Mouse (Mus musculus) stomach, embryonic 14.5 days (tissue): ENCODE data around the gene Erc1. TPM values are rescaled to one million over a fixed set of nuclear protein-coding genes. Genes with fewer than 3 reads are reported as not detected.

Experiments used
- ATAC-seq: fragments of 200-750 bp; cut with Nextera tagmentation; 2 replicates; pipeline ENCODE4 v1.8.0; 2017; ENCODE audit warnings: low read depth, moderate TSS enrichment; ENCODE audit not compliant: insufficient number of reproducible peaks, insufficient read depth, low FRiP score
- H3K27ac ChIP-seq: fragments of 300-500 bp; sonication (generic); 2 replicates; pipeline ENCODE4 v1.5.1; 2014; ENCODE audit warnings: mild to moderate bottlenecking, low read length, moderate library complexity, mixed read lengths
- H3K27me3 ChIP-seq: fragments of 300-500 bp; sonication (generic); 2 replicates; pipeline ENCODE4 v1.6.1; 2014; ENCODE audit warnings: low read length, control low read depth, mixed read lengths; ENCODE audit not compliant: control insufficient read depth, insufficient read depth
- H3K36me3 ChIP-seq: fragments of 300-500 bp; sonication (generic); 2 replicates; pipeline ENCODE4 v1.6.1; 2014; ENCODE audit warnings: mild to moderate bottlenecking, control low read depth, low read length, moderate library complexity, mixed read lengths; ENCODE audit not compliant: control insufficient read depth, insufficient read depth
- H3K4me1 ChIP-seq: fragments of 300-500 bp; sonication (generic); 2 replicates; pipeline ENCODE4 v1.6.1; 2014; ENCODE audit warnings: low read length, control low read depth, mixed read lengths; ENCODE audit not compliant: control insufficient read depth, insufficient read depth
- H3K4me2 ChIP-seq: fragments of 300-500 bp; sonication (generic); replicated peaks from 2 replicates; pipeline ENCODE4 v1.6.1; 2014; ENCODE audit warnings: low read depth, low read length, control low read depth
- H3K4me3 ChIP-seq: fragments of 300-500 bp; sonication (generic); 2 replicates; pipeline ENCODE4 v1.5.1; 2014; ENCODE audit warnings: low read depth, low read length, control low read depth
- H3K9ac ChIP-seq: fragments of 300-500 bp; sonication (generic); replicated peaks from 2 replicates; pipeline ENCODE4 v1.6.1; 2014; ENCODE audit warnings: low read depth, mild to moderate bottlenecking, control low read depth, low read length, moderate library complexity, mixed read lengths
- H3K9me3 ChIP-seq: fragments of 300-500 bp; sonication (generic); 2 replicates; pipeline ENCODE4 v1.6.1; 2016; ENCODE audit warnings: low read depth, low read length, control low read depth; ENCODE audit not compliant: control insufficient read depth
- WGBS: fragments of 180-500 bp; shearing (Covaris S2); extraction: QIAGEN DNeasy Blood & Tissue Kit; methylation state at CpG from one replicate; pipeline ENCODE4 v1.1.7; 2014; 5-methylcytosine and 5-hydroxymethylcytosine counted together
- polyA plus RNA-seq: library from polyadenylated mRNA; unstranded; fragments of >200 nt; fragmentation: Nextera tagmentation; extraction: Ambion mirVana; gene quantifications from 2 replicates; pipeline ENCODE4 v1.2.1, GENCODE M21; 2014

The Erc1 gene
- polyA plus RNA-seq, 1 experiment from 2014 or later = 27.5 TPM

GRCm38 (mm10) chr6:119680746-119681145 lies 167.2 kb downstream of the Erc1 start:
- Histone ChIP-seq H3K4me3 (no peak overlapping the region), H3K9ac (no peak overlapping the region), H3K9me3 (no peaks in the 10 kb centered on the region), H3K36me3 (no peaks in the 10 kb centered on the region), H3K4me1 (no peaks in the 10 kb centered on the region), H3K27ac (no peak overlapping the region), H3K4me2 (no peak overlapping the region), H3K27me3 (no peaks in the 10 kb centered on the region)
- WGBS = 93% methylated on average over 2 of the region's 2 CpGs
- no peak for ATAC-seq

- whole genome bisulfite sequencing = 92% methylated on average over 7 of the region's 7 CpGs
- H3K9ac ChIP-seq = no peak overlapping the region
- no peak for ATAC-seq
- H3K4me3 ChIP-seq = no peak overlapping the region
- no peak overlapping the region for H3K27ac ChIP-seq
- H3K4me2 ChIP-seq = no peak overlapping the region
- no peaks in the 10 kb centered on the region for H3K27me3 ChIP-seq
- H3K4me1 ChIP-seq = no peaks in the 10 kb centered on the region
- H3K36me3 ChIP-seq = no peaks in the 10 kb centered on the region
- H3K9me3 ChIP-seq = no peaks in the 10 kb centered on the region
Observed at GRCm38 (mm10) chr6:119674811-119675209, 173.2 kb downstream of the Erc1 start.

- H3K36me3 ChIP-seq = no peaks in the 10 kb centered on the region
- no peak overlapping the region for H3K4me2 ChIP-seq
- ATAC-seq = no peak
- H3K27me3 ChIP-seq = no peaks in the 10 kb centered on the region
- H3K27ac ChIP-seq = no peak overlapping the region
- no peaks in the 10 kb centered on the region for H3K9me3 ChIP-seq
- no peak overlapping the region for H3K4me3 ChIP-seq
- 68% methylated on average over 5 of the region's 5 CpGs for WGBS
- H3K9ac ChIP-seq = no peak overlapping the region
- H3K4me1 ChIP-seq = no peaks in the 10 kb centered on the region
Observed at GRCm38 (mm10) chr6:119674201-119674810, 173.7 kb downstream of the Erc1 start.

- no peaks in the 10 kb centered on the region for H3K4me1 ChIP-seq
- H3K9ac ChIP-seq = no peak overlapping the region
- 52% methylated on average over 3 of the region's 3 CpGs for WGBS
- H3K27me3 ChIP-seq = no peaks in the 10 kb centered on the region
- ATAC-seq = no peak
- H3K27ac ChIP-seq = no peak overlapping the region
- no peaks in the 10 kb centered on the region for H3K9me3 ChIP-seq
- no peak overlapping the region for H3K4me3 ChIP-seq
- no peaks in the 10 kb centered on the region for H3K36me3 ChIP-seq
- no peak overlapping the region for H3K4me2 ChIP-seq
Observed at GRCm38 (mm10) chr6:119669746-119670145, 178.2 kb downstream of the Erc1 start.

GRCm38 (mm10) chr6:119662936-119663335 lies 185.0 kb downstream of the Erc1 start:
- Histone ChIP-seq H3K36me3 (no peaks in the 10 kb centered on the region), H3K9me3 (no peaks in the 10 kb centered on the region), H3K9ac (no peak overlapping the region), H3K4me3 (no peak overlapping the region), H3K4me1 (no peaks in the 10 kb centered on the region), H3K27ac (no peak overlapping the region), H3K27me3 (no peaks in the 10 kb centered on the region), H3K4me2 (no peak overlapping the region)
- no peak for ATAC-seq
- 59% methylated on average over 2 of the region's 2 CpGs for WGBS

GRCm38 (mm10) chr6:119661081-119661493 lies 186.9 kb downstream of the Erc1 start:
- H3K27ac ChIP-seq = no peak overlapping the region
- no peaks in the 10 kb centered on the region for H3K27me3 ChIP-seq
- H3K9me3 ChIP-seq = no peaks in the 10 kb centered on the region
- no peak overlapping the region for H3K9ac ChIP-seq
- ATAC-seq = no peak
- H3K4me2 ChIP-seq = no peak overlapping the region
- no peaks in the 10 kb centered on the region for H3K36me3 ChIP-seq
- no peaks in the 10 kb centered on the region for H3K4me1 ChIP-seq
- H3K4me3 ChIP-seq = no peak overlapping the region
- WGBS = 64% methylated on average over 3 of the region's 3 CpGs

GRCm38 (mm10) chr6:119658441-119658840 lies 189.5 kb downstream of the Erc1 start:
- no peak for ATAC-seq
- Histone ChIP-seq H3K4me3 (no peak overlapping the region), H3K36me3 (no peaks in the 10 kb centered on the region), H3K9ac (no peak overlapping the region), H3K4me1 (no peaks in the 10 kb centered on the region), H3K9me3 (no peaks in the 10 kb centered on the region), H3K27me3 (no peaks in the 10 kb centered on the region), H3K27ac (no peak overlapping the region), H3K4me2 (no peak overlapping the region)
- 96% methylated on average over 2 of the region's 2 CpGs for WGBS

- no peak for ATAC-seq
- 86% methylated on average over 7 of the region's 7 CpGs for WGBS
- Histone ChIP-seq H3K36me3 (no peaks in the 10 kb centered on the region), H3K9me3 (no peaks in the 10 kb centered on the region), H3K4me3 (no peak overlapping the region), H3K4me2 (no peak overlapping the region), H3K9ac (no peak overlapping the region), H3K4me1 (no peaks in the 10 kb centered on the region), H3K27ac (no peak overlapping the region), H3K27me3 (no peaks in the 10 kb centered on the region)
Observed at GRCm38 (mm10) chr6:119657418-119658178, 190.4 kb downstream of the Erc1 start.
